Mouse (Mus musculus): Measurements from ENCODE around the gene Prkcd.

DNA sequence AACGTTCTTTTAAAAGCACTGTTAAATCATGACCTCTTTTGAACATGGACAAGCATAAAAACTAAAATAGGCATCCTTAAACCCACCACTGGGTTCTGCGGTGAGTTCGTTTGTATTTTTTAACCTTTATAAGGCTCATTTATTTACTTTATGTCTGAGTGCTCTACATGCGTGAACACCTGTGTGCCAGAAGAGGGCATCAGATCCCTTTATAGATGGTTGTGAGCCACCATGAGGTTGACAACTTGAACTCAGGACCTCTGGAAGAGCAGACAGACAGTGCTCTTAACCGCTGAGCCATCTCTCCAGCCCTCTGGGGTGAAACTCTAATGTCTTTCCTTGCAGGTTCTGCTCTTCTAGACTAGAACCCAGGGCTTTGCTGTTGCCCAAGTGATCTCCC lies 40.7 kb downstream of the Prkcd start:
- TF ChIP-seq CTCF (IDR thresholded peaks at IDR 0.05; ENCODE audit: control insufficient read depth, insufficient read depth, low read length) = no peak
- no peak for TF ChIP-seq POLR2A (IDR thresholded peaks at IDR 0.05; ENCODE audit: borderline replicate concordance, control insufficient read depth, low read depth, low read length)

All from bone marrow, adult 2 months (tissue).